Mouse (Mus musculus) C2C12 (cell line): ENCODE data around the gene Ank2. TPM values are rescaled to one million over a fixed set of nuclear protein-coding genes. Genes with fewer than 3 reads are reported as not detected.

Experiments used
- H3K27me3 ChIP-seq: one replicate; pipeline ENCODE4 v1.6.1; 2011; ENCODE audit not compliant: control insufficient read depth, insufficient read depth, insufficient read length
- H3K36me3 ChIP-seq: one replicate; pipeline ENCODE4 v1.6.1; 2011; ENCODE audit not compliant: control insufficient read depth, insufficient read depth
- H3K4me3 ChIP-seq: one replicate; pipeline ENCODE4 v1.5.1; 2011; ENCODE audit warnings: mild to moderate bottlenecking, control low read depth; ENCODE audit not compliant: poor library complexity, insufficient read depth, severe bottlenecking
- H3K79me2 ChIP-seq: one replicate; pipeline ENCODE4 v1.6.1; 2011; ENCODE audit not compliant: control insufficient read depth, insufficient read depth
- H3K79me3 ChIP-seq: one replicate; pipeline ENCODE4 v1.6.1; 2011; ENCODE audit warnings: low read depth, control low read depth
- H3ac ChIP-seq: one replicate; pipeline ENCODE3; 2011; ENCODE audit warnings: low read depth; ENCODE audit not compliant: control insufficient read depth, insufficient read length
- CEBPB ChIP-seq: IDR thresholded peaks from one replicate; pipeline ENCODE4 v1.6.1; 2011; ENCODE audit warnings: low read depth, mild to moderate bottlenecking, control low read depth, moderate library complexity
- CTCF ChIP-seq: IDR thresholded peaks from one replicate; pipeline ENCODE4 v1.5.1; 2011; ENCODE audit not compliant: control insufficient read depth, insufficient read depth, insufficient read length
- FOSL1 ChIP-seq: IDR thresholded peaks from one replicate; pipeline ENCODE4 v1.8.0; 2011; ENCODE audit warnings: mild to moderate bottlenecking, low read length; ENCODE audit not compliant: poor library complexity, insufficient read depth, severe bottlenecking
- MAX ChIP-seq: IDR thresholded peaks from one replicate; pipeline ENCODE4 v1.6.1; 2011; ENCODE audit warnings: mild to moderate bottlenecking, control low read depth
- MYOD1 ChIP-seq: IDR thresholded peaks from one replicate; pipeline ENCODE4 v1.6.1; 2011; ENCODE audit warnings: low read depth; ENCODE audit not compliant: control insufficient read depth, insufficient read length
- MYOG ChIP-seq: IDR thresholded peaks from one replicate; pipeline ENCODE4 v1.6.1; 2011; ENCODE audit not compliant: control insufficient read depth, insufficient read length; ENCODE audit errors: extremely low read depth
- USF1 ChIP-seq: IDR thresholded peaks from one replicate; pipeline ENCODE4 v1.6.1; 2011; ENCODE audit warnings: low read depth, mild to moderate bottlenecking, control low read depth, moderate library complexity
- polyA plus RNA-seq: library from polyadenylated mRNA; unstranded; fragments of >200 nt; fragmentation: generic; extraction: Trizol; gene quantifications from one replicate; pipeline ENCODE4 v1.2.1, GENCODE M21; 2012; ENCODE audit warnings: missing spikeins

Ank2 gene
- polyA plus RNA-seq, 1 experiment = 3.5 TPM

DNA sequence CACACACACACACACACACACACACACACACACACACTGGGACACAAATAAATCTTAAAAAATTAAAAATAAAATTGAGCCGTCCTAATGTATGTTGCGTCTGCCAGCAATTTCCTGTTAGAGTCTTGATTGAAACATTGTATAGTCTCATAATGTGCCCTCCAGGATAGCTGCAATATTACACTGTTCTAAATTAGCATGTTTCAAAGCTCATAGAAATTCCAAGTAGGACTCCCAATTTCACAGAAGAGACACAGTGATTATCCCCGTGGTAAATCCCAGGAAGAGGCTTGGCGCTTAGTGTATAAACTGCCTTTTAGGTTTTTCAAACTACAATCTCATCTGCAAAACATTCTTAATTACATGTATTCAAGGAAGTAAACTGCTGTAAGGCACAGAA is 131.7 kb downstream of the Ank2 start:
- no peaks in the 10 kb centered on the region for H3K79me2 ChIP-seq
- H3K36me3 ChIP-seq = no peaks in the 10 kb centered on the region
- H3K79me3 ChIP-seq = no peaks in the 10 kb centered on the region
- H3K27me3 ChIP-seq = no peaks in the 10 kb centered on the region
- no peak overlapping the region for H3ac ChIP-seq
- TF ChIP-seq USF1 (no peak), MYOD1 (no peak)
- H3K4me3 ChIP-seq = no peak overlapping the region

DNA sequence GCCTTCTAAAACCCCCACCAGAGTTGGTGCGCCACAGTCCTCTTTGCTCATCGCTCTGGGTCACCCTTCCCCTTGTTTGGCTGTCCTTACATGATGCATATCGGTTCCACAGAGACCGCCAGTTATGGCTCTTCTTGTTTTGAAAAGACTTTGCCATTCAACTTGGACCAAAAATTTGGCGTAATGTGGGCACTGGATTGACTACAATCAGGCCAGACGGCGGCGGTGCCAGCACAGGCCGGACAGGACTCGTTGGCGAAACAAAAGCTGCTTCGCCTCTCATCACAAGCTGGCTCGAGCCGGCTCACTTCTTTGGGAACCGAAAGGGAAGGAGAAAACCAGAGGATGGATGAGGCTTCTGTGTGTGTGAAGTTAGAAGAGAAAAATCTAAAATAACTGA is 135.6 kb downstream of the Ank2 start:
- H3ac ChIP-seq = no peak overlapping the region
- no peak for TF ChIP-seq MYOG
- no peak for TF ChIP-seq MYOD1
- TF ChIP-seq CEBPB = no peak
- no peak for TF ChIP-seq USF1
- no peak for TF ChIP-seq MAX
- TF ChIP-seq FOSL1 = no peak
- no peaks in the 10 kb centered on the region for H3K79me3 ChIP-seq
- no peaks in the 10 kb centered on the region for H3K27me3 ChIP-seq
- H3K79me2 ChIP-seq = no peaks in the 10 kb centered on the region
- H3K36me3 ChIP-seq = no peaks in the 10 kb centered on the region
- H3K4me3 ChIP-seq = no peak overlapping the region

DNA sequence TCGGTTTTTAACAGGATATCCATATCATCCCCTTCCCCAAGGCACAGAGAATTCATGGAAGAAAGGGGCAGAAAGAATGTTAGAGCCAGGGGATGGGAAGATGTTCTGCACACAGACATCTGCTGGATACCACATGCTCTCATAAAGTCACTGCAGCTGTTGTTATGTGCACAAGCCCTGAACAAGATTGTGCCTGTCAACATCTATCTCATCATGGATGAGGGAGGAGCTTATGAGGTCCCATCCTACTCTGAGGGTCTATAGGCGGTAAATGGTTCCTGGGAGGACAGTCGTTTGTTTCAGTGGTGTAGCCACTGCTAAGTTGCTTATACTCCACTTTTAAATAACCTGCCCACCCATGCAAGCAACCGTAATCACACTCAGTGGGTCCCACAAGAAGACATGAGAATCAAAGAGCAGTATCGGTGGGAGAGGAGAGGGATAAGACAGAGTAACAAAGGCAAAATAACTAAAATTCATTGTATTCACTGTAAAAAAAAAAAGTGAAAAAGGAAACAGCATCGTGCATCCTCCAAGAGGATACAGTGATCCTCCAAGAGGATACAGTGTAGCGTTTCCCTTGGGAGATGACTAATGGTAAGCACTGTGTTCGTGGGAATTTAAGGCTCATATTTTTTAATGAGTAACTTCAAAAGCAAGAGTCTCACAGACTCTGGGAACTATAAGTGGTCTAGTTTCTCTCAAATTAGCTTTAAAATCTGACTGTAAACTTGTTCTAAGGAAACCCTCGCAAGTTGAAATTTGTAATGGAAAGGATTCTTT is 136.3 kb downstream of the Ank2 start:
- no peak overlapping the region for H3ac ChIP-seq
- H3K79me3 ChIP-seq = no peaks in the 10 kb centered on the region
- no peaks in the 10 kb centered on the region for H3K27me3 ChIP-seq
- H3K36me3 ChIP-seq = no peaks in the 10 kb centered on the region
- no peaks in the 10 kb centered on the region for H3K79me2 ChIP-seq
- no peak overlapping the region for H3K4me3 ChIP-seq
- TF ChIP-seq USF1 (no peak), MYOD1 (no peak), CEBPB (no peak), FOSL1 (no peak), MYOG (no peak), MAX (no peak), CTCF (no peak)

GRCm38 (mm10) chr3:127361846-127362245 is 137.3 kb downstream of the Ank2 start:
- TF ChIP-seq CTCF (no peak), MAX (no peak), MYOD1 (no peak), MYOG (no peak), USF1 (no peak)
- Histone ChIP-seq H3ac (no peak overlapping the region), H3K79me2 (no peaks in the 10 kb centered on the region), H3K79me3 (no peaks in the 10 kb centered on the region), H3K36me3 (no peaks in the 10 kb centered on the region), H3K27me3 (no peaks in the 10 kb centered on the region), H3K4me3 (no peak overlapping the region)

GRCm38 (mm10) chr3:127361384-127361783 is 137.8 kb downstream of the Ank2 start:
- H3K4me3 ChIP-seq = no peak overlapping the region

GRCm38 (mm10) chr3:127355252-127355651 is 143.9 kb downstream of the Ank2 start:
- no peaks in the 10 kb centered on the region for H3K79me2 ChIP-seq
- no peaks in the 10 kb centered on the region for H3K27me3 ChIP-seq
- H3K4me3 ChIP-seq = no peak overlapping the region
- TF ChIP-seq FOSL1 (no peak), MYOD1 (no peak), CEBPB (no peak), CTCF (no peak), MYOG (no peak), USF1 (no peak), MAX (no peak)
- H3K79me3 ChIP-seq = no peaks in the 10 kb centered on the region
- no peaks in the 10 kb centered on the region for H3K36me3 ChIP-seq
- H3ac ChIP-seq = no peak overlapping the region

More at GRCm38 (mm10) chr3:127361384-127361783, 137.8 kb downstream of the Ank2 start:
- no peak for TF ChIP-seq USF1
- no peaks in the 10 kb centered on the region for H3K27me3 ChIP-seq
- no peaks in the 10 kb centered on the region for H3K36me3 ChIP-seq
- H3K79me3 ChIP-seq = no peaks in the 10 kb centered on the region
- H3K79me2 ChIP-seq = no peaks in the 10 kb centered on the region
- no peak overlapping the region for H3ac ChIP-seq
